Mouse (Mus musculus) monocyte, adult 2 months (primary cell): ENCODE data around the gene Hps6.
"Not testable (repeated sequence)": the region's sequence is repeated elsewhere in the genome, so short reads cannot be mapped to it uniquely, and the experiment has no call there.

Experiments used
- DNase-seq, 2 experiments: peaks; one replicate each; pipeline ENCODE4 v3.0.0; 2022; ENCODE audit warnings: low spot score in 2 of 2, low read depth in 1 of 2

Hps6 gene

GRCm38 (mm10) chr19:46003371-46004226 is at the start of gene Hps6:
Gene Hps6, plus strand, starts transcription at chr19:46003508.
- DNase-seq: peak; percentile 72 to 74

DNA sequence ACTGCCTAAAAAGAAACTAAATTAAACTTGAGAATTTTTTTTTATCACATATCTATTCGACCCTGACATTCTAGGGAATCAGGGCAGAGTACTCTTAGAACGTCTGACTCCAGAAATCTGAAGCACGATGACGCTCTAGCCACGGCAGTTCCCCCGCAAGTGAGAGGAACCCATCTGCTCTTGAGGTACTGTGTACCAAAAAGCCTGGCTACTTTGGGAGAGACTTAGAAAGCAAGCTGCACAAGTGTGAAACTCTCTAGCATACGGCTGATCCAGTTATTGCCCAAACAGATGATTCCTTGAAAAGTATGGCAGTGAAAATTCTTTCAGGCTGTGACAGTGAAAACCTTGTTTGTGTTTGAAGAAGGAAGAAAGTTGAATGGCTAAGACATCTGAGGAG is 46.6 kb upstream of the Hps6 start:
- no peak for DNase-seq

GRCm38 (mm10) chr19:45960770-45961169 is 42.5 kb upstream of the Hps6 start:
- no peak for DNase-seq

DNA sequence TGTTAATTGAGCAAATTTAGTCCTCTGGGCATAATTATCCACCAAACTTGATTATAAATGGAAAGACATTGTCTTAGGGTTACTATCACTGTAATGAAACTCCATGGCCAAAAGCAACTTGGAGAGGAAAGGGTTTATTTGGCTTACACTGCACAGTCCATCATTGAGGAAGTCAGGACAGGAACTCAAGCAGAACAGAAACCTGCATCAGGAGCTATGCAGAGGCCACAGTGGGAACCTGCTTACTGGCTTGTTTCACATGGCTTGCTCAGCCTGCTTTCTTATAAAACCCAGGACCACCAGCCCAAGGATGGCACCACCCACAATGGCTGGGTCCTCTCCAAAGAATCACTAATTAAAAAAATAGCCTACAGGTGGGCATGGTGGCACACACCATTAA is 18.9 kb upstream of the Hps6 start:
- no peak for DNase-seq

GRCm38 (mm10) chr19:45988238-45988637 is 15.1 kb upstream of the Hps6 start:
- DNase-seq: no peak

DNA sequence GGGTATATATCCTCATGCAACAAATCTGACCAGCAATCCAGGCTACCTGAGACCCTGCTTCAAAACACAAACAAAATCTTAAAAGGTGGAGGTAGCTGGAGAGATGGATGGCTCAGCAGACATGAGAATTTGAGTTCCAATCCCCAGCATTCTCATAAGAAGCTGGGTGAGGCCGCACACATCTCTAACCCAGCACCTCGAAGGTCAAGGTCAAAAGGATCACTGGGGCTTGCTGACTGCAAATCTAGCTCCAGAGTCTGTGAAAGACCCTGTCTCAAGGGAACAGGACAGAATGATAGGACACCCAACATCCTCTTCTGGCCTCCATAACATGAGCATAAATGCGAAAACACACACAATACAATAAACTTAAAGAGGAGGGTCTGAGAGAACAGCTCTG is 12.1 kb upstream of the Hps6 start:
- no peak for DNase-seq

DNA sequence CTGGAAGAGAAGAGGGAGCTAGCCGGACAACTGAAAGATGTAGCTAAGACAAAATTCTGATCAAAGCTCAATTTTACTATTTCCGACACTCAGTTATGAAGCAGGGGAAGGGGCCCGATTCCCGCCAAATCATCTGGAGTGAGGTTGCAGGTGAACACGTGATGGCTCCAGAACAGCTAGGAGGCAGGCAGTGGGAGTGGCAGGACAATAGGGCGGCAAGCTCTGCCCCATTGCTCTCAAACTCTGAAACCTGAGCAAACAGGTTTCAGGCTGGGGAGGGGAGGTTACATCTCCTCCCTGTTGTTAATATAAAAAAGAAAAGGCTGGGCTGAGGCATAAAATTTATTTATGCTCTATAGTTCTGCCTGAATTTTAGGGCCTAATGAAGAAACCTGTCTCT is 9.9 kb upstream of the Hps6 start:
- DNase-seq: not testable (repeated sequence)

DNA sequence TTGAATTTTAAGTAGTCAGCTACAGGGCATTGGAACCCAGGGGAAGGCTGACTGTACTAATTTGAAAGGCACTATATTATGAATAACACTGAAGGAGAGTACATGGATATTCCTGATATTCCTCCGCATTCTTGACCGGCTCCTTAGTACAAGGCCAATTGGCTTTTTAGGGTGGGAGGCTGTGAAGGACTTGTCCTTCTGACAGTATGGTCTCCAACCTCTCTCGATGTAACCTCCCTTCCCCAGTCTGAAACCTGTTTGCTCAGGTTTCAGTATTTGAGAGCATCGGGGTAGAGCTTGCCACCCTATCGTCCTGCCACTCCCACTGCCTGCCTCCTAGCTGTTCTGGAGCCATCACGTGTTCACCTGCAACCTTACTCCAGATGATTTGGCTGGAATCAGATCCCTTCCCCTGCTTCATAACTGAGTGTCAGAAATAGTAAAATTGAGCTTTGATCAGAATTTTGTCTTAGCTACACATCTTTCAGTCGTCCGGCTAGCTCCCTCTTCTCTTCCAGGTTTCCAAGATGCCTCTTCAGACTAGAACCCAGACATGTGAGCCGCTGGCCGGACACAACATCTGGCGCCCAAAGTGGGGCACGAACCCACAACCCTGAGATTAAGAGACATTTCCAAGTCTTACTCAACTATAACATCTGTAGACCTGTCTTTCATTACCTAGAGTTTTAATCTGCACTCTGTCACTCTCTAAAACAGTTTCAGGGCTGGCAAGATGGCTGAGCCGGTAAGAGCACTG is 9.1 kb upstream of the Hps6 start:
- DNase-seq: no peak

DNA sequence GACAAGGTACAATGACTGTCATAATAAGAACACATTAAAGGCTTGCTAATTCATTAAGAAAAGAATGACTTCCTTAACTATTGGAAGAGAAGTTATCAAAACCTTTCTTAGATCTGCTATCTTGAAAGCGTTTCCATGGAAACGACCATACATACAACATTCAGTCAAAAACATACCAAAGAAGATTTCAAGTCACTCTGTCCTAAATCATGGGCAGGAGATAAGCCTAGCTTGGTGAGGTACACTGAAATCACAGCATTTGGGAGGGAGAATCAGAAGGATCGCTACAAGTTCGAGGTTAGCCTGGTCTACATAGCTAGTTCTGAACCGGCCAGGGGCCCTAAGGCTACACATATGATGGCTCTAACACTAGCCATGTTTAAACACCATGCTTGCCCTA is 5.9 kb upstream of the Hps6 start:
- DNase-seq: no peak

DNA sequence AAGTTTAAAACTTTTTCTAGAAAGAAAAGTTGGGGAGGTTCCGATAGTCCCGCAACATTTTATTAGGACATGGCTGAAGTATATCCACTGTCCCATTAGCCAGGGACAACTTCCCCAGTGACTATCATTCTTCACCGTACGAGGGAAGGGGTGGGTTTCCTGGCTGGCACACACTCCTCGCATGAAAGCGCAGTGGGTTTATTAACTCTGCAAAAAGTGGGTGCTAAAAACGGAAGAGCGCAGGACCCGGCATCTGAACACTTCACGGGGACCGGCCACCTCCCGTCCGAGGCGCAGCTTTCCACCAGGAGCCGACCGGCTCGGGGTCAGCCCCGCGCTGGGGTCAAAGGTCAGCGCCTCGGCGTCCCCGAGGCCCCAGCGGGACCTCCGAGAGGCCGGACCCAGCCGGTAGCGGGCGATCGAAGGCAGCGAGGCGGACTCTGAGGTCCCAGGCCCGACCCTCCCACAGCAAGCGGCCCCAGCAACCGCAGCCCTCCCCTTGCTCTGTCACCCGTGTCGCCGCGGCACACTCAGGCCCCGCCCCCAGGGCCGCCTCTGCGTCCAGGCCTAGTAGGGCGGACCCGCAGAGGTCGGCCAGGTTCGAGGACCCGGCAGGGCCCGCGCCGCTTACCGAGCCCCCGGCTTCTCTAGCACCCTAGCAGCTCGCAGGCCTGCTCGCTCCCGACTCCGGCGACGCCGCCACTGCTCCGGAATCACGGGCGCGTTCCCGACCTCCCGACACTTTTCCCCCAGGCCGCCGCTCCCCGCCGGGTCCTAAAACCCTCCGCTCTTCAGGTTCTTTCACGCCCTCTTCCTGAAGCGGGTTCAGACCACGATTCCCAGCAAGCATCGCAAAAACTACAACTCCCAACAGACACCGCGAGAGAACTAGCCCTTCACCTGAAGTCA is 5.3 kb upstream of the Hps6 start, which contains the start of gene Armh3:
Armh3 (minus strand) TSS at position 704 of the 909 bp plus-strand sequence.
- peak; percentile 68 to 83 for DNase-seq

DNA sequence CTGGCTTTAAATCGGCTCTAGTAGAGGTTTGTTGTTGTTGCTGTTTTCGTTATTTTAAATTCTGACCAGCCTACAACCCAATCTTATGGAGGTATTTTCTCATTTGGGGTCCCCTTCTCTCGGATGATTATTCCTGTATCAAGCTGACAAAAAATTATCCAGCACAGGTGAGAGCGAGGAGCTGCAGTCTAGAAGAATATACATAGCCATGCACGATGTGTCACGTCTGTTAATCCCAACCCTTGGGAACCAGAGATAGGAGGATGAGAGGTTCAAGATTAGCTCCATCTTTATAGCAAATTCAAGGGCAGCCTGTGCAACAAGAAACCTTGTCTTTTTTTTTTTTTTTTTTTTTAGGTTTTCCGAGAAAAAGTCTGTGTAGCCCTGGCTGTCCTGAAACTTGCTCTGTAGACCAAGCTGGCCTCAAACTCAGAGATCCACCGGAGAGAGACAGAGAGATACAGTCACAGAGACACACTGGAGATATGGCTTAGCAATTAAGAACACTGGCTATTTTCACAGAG is 4.6 kb upstream of the Hps6 start:
- no peak for DNase-seq

GRCm38 (mm10) chr19:45999378-45999777 is 3.9 kb upstream of the Hps6 start:
- no peak for DNase-seq

GRCm38 (mm10) chr19:46002279-46002678 is 1.0 kb upstream of the Hps6 start:
- peak in 1 of 2 experiments; percentile 23 for DNase-seq

DNA sequence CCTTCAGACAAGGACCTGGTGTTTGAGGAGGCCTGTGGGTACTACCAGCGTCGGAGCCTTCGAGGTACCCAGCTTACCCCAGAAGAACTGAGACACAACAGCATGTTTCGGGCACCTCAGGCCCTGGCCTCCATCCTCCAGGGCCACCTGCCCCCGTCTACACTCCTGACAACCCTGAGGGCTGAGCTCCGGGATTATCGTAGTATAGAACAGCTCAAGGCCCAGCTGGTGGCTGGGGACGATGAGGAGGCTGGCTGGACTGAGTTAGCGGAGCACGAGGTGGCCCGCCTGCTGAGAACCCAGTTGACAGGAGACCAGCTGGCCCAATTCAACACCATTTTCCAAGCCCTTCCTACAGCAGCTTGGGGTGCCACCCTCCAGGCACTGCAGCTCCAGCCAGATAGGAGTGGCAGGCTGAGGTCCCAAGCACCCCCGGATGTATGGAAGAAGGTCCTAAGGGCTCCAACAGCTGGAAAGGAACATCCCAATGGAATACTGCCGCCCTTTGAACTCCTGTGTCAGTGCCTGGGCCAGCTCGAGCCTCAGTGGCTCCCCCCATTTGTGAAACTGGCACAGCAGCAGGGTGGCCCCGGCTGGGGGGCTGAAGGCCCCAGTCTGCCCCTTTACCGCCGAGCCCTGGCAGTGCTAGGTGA is 1.6 kb downstream of the Hps6 start:
- no peak for DNase-seq

DNA sequence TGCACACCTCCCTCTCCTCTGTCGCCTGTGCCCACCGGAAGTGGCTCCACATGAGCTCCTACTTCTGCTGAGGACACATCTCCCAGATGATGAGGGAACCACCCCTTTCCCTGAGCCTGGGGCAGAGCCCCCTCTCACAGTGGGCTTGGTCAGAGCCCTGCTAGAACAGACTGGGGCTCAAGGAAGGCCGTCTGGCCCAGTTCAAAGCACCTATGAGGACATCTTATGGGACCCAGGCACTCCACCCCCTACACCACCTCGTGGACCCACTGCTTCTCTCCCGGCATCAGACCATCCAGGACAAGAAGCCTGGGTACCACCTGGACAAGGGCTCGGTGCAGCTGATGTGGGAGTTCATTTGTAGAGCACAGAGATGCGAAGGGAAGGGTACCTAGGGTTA is 2.4 kb downstream of the Hps6 start:
- DNase-seq: no peak

GRCm38 (mm10) chr19:46014572-46015178 is 11.4 kb downstream of the Hps6 start:
- DNase-seq: peak; percentile 49 to 75

DNA sequence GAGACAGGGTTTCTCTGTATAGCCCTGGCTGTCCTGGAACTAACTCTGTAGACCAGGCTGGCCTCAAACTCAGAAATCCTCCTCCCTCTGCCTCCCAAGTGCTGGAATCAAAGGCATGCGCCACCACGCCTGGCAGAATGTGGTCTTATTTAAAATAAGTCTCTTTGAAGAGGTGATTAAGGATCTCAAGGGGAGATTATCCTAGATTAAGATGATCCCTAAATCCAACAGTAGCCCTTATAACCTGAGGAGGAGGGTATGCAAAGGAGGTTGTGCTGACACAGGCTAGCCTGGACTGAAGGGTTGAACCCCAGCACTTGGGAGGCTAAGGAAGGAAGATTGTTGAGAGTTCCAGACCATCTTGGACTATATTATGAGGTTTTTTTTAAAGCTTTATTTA is 12.7 kb downstream of the Hps6 start:
- DNase-seq: no peak

DNA sequence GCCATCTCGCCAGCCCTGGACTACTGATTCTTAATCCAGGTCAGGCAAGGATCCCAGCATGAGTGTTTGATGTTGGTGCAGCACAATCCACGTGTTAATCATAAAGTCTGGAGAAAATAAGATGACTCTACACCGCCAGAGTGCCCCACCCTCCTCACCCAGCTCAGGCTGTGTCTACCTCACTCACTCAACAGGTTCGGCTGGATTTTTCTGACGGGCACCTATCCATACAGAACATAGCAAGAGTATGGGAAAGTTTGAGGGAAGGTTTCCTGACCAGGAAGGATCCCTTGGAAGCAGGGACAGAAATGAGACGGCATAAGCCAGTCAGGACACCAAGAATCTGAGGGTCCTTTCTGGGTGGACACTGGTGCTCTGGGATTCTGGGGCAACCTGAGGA is 21.7 kb downstream of the Hps6 start:
- no peak for DNase-seq

GRCm38 (mm10) chr19:46026567-46026966 is 23.3 kb downstream of the Hps6 start:
- DNase-seq: no peak

DNA sequence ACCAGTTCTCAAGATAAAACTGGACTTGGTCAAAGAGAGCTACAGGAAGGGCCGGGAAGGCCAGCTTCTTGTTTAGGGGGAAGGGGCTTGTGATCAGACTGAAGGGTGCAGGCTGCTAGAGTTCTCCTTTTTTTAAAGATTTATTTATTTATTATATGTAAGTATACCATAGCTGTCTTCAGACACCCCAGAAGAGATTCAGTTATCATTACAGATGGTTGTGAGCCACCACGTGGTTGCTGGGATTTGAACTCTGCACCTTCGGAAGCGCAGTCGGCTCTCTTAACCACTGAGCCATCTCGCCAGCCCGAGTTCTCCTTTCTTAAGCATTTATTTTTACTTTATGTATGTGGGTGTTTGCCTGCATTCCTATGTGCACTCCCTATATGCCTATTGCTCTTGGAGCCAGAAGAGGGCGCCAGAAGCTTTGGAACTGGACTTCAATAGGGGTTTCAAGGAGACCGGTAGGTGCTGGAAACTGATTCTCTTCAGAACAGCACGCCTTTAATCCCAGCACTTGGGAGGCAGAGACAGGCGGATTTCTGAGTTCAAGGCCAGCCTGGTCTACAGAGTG is 25.5 kb downstream of the Hps6 start:
- no peak for DNase-seq
